Mouse (Mus musculus) layer of hippocampus, postnatal 14 days (tissue): ENCODE data around the gene Ybx2. TPM values are rescaled to one million over a fixed set of nuclear protein-coding genes. Genes with fewer than 3 reads are reported as not detected.
"Not testable (repeated sequence)": the region's sequence is repeated elsewhere in the genome, so short reads cannot be mapped to it uniquely, and the experiment has no call there.

Source experiments
- DNase-seq, 2 experiments: peaks; one replicate each; pipeline ENCODE4 v3.0.0; 2021 to 2022; ENCODE audit warnings: low spot score in 2 of 2, mixed read lengths in 1 of 2
- total RNA-seq, 2 experiments: library from RNA; stranded (reverse); gene quantifications; 2 replicates each; pipeline ENCODE4 v1.2.3; 2021

Gene Ybx2
- total RNA-seq, 2 experiments from 2014 or later, result 8.3 to 9.7 TPM

GRCm38 (mm10) chr11:69934169-69934568 lies 1.4 kb upstream of the Ybx2 start:
- DNase-seq, result peak; percentile 90 to 92

GRCm38 (mm10) chr11:69934681-69935080 lies 915 bp upstream of the Ybx2 start:
- no peak for DNase-seq

GRCm38 (mm10) chr11:69936156-69936555 lies 560 bp downstream of the Ybx2 start:
- DNase-seq, result no peak

GRCm38 (mm10) chr11:69936714-69937347 lies 1.2 kb downstream of the Ybx2 start:
- DNase-seq, result no peak

GRCm38 (mm10) chr11:69937385-69937784 lies 1.8 kb downstream of the Ybx2 start:
- no peak for DNase-seq

GRCm38 (mm10) chr11:69937834-69938233 lies 2.2 kb downstream of the Ybx2 start:
- DNase-seq, result no peak

GRCm38 (mm10) chr11:69938401-69938979 lies 2.9 kb downstream of the Ybx2 start:
- DNase-seq, result no peak

- no peak for DNase-seq
Measured at GRCm38 (mm10) chr11:69939181-69939580, 3.6 kb downstream of the Ybx2 start.

- no peak for DNase-seq
Measured at GRCm38 (mm10) chr11:69939731-69940130, 4.1 kb downstream of the Ybx2 start.

- DNase-seq, result no peak
Measured at GRCm38 (mm10) chr11:69940962-69941361, 5.4 kb downstream of the Ybx2 start.

- DNase-seq, result no peak
Measured at GRCm38 (mm10) chr11:69945216-69945615, 9.6 kb downstream of the Ybx2 start.

GRCm38 (mm10) chr11:69945997-69946891 lies 10.6 kb downstream of the Ybx2 start:
- DNase-seq, result no peak

- no peak for DNase-seq
Measured at GRCm38 (mm10) chr11:69947337-69948065, 11.9 kb downstream of the Ybx2 start.

GRCm38 (mm10) chr11:69948066-69948762 lies 12.6 kb downstream of the Ybx2 start, which contains the start of gene Slc2a4:
Gene Slc2a4, minus strand, starts transcription at chr11:69948188.
- peak; percentile 62 to 77 for DNase-seq

- peak; percentile 77 to 78 for DNase-seq
Measured at GRCm38 (mm10) chr11:69948763-69949150, 13.2 kb downstream of the Ybx2 start.

- DNase-seq, result no peak
Measured at GRCm38 (mm10) chr11:69950807-69951459, 15.3 kb downstream of the Ybx2 start.

GRCm38 (mm10) chr11:69952274-69952673 lies 16.7 kb downstream of the Ybx2 start:
- no peak for DNase-seq

- no peak for DNase-seq
Measured at GRCm38 (mm10) chr11:69953267-69953915, 17.8 kb downstream of the Ybx2 start.

- DNase-seq, result not testable (repeated sequence)
Measured at GRCm38 (mm10) chr11:69955618-69956017, 20.0 kb downstream of the Ybx2 start.

GRCm38 (mm10) chr11:69956218-69956617 lies 20.6 kb downstream of the Ybx2 start:
- DNase-seq, result no peak
